9 mouse cellular contexts compared by ENCODE assay signal in the genomic region with DNA sequence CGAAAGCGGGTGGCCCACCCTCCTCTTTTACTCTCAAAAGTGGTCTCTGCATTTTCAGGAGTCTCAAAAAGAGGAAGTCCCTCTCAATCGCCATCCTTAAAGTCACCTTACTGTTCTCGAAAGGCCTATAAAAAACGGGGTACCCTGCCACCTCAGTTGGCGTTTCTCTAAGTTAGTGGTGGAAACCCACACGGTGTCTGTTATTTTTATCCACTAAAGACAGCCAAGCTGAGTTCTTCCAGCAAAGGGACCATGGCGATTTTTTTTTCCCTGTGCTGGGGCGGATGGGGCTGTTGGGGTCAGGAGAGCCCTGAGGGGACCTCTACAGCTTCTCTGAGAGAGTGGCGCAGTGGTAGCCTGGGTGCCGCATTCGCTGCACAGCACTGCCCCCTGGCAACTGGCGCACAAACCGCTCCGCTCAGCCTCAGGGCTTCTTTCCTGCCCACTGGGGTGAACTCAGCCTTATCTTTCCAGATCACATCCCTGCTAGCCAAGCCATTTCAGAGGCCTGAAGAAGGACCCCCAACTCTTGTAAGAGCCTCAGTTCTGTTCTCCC. TPM values are rescaled to one million over a fixed set of nuclear protein-coding genes. Genes with fewer than 3 reads are reported as not detected.
A peak's percentile ranks its signal among the peaks of the same experiment; 100 is the strongest.
DNase-seq lines count a peak whose midpoint lies in the region; ATAC-seq and TF ChIP-seq lines count a peak whose summit lies in the region.
"Had no signal": no experiment of that assay in that cellular context is flagged by ENCODE, and none has a peak within 500 bp of the region (broad histone marks: within the 10 kb centered on the region; RNA-seq: fewer than 3 reads in every experiment).

No protein-coding gene starts in this region.

- H3K9ac ChIP-seq in lung, embryonic 15.5 days, result no peak overlapping the region

- H3K4me1 ChIP-seq in testis, adult 2 months (ENCODE audit: control insufficient read depth, insufficient read depth, low read length), result peaks cover 12% of the 10 kb centered on the region
- H3K4me1 ChIP-seq in lung, embryonic 15.5 days, result peaks cover 8% of the 10 kb centered on the region

- 0 out of 2 replicates have a peak, but pooled peaks have one; percentile 67 for ATAC-seq in lung, embryonic 15.5 days (ENCODE audit: borderline replicate concordance, extremely low read depth, low FRiP score, low TSS enrichment)
- ATAC-seq in activated CD4-positive, CD25-positive, alpha-beta regulatory T cell, adult 4 months, result no peak

- no peaks in the 10 kb centered on the region for H3K9me3 ChIP-seq in lung, embryonic 15.5 days

- no peak overlapping the region for H3K27ac ChIP-seq in testis, adult 2 months (ENCODE audit: control insufficient read depth, insufficient read depth, low read depth, low read length)
- no peak overlapping the region for H3K27ac ChIP-seq in lung, embryonic 15.5 days

- peak; percentile 42; the same call in 1 of the 2 replicates for TF ChIP-seq CTCF in testis, adult 2 months (IDR thresholded peaks at IDR 0.05; ENCODE audit: control insufficient read depth, insufficient read depth, insufficient replicate concordance, low read depth, low read length)

- peaks cover 8% of the 10 kb centered on the region for H3K27me3 ChIP-seq in testis, adult 2 months (ENCODE audit: control insufficient read depth, insufficient read depth, low read length)
- H3K27me3 ChIP-seq in lung, embryonic 15.5 days, result peaks cover 71% of the 10 kb centered on the region

- no peak overlapping the region for H3K4me3 ChIP-seq in testis, adult 2 months (ENCODE audit: control insufficient read depth, low read depth, low read length)
- no peak overlapping the region for H3K4me3 ChIP-seq in lung, embryonic 15.5 days
- H3K4me3 ChIP-seq: megakaryocyte, embryonic 14.5 days had no signal

- no peak for DNase-seq in testis, postnatal 14 days (ENCODE audit: low spot score)
- DNase-seq in brain, adult 2 months (ENCODE audit: low read depth, low spot score), result peak; percentile 59
- peak; percentile 26 to 36 for DNase-seq in frontal cortex, postnatal 25 days (ENCODE audit: low spot score in 2 of 2)
- peak; percentile 66 for DNase-seq in kidney, postnatal 14 days
- DNase-seq in right cerebral cortex, postnatal 10 days (ENCODE audit: low spot score in 2 of 2), result peak; percentile 53 to 71

- no peaks in the 10 kb centered on the region for H3K36me3 ChIP-seq in testis, adult 2 months (ENCODE audit: control insufficient read depth, insufficient read depth, low read length)
- no peaks in the 10 kb centered on the region for H3K36me3 ChIP-seq in lung, embryonic 15.5 days

- no peak overlapping the region for H3K4me2 ChIP-seq in lung, embryonic 15.5 days

- TF ChIP-seq POLR2A in testis, adult 2 months (IDR thresholded peaks at IDR 0.05; ENCODE audit: control insufficient read depth, low read depth, low read length), result no peak

- WGBS in lung, embryonic 15.5 days, result 8% methylated on average over 14 of the region's 15 CpGs

RNA-seq across cellular contexts. Expression of a gene that starts 22.8 kb away (rescaled TPM):
- polyA plus RNA-seq in testis, adult 2 months (2012; rRNA removed), result 0.04 and 0.05 TPM in 2 replicates
- not detected in 2 replicates for polyA plus RNA-seq in lung, embryonic 15.5 days (2015; fragmentation: Nextera tagmentation; extraction: Ambion mirVana)
- polyA plus RNA-seq in activated CD4-positive, CD25-positive, alpha-beta regulatory T cell, adult 4 months (2017; shearing (Covaris generic)), result not detected

RNA-seq across cellular contexts. Expression of a gene that starts 26.3 kb away (rescaled TPM):
- polyA plus RNA-seq in testis, adult 2 months (2012; rRNA removed), result 0.33 and 0.60 TPM in 2 replicates
- not detected in 2 replicates for polyA plus RNA-seq in lung, embryonic 15.5 days (2015; fragmentation: Nextera tagmentation; extraction: Ambion mirVana)
- polyA plus RNA-seq in activated CD4-positive, CD25-positive, alpha-beta regulatory T cell, adult 4 months (2017; shearing (Covaris generic)), result not detected
